Mouse (Mus musculus): ENCODE data around the gene Ip6k1. TPM values are rescaled to one million over a fixed set of nuclear protein-coding genes. Genes with fewer than 3 reads are reported as not detected.
A peak's percentile ranks its signal among the peaks of the same experiment; 100 is the strongest.

Ip6k1 gene
- polyA plus RNA-seq, 1 experiment: 30.8 TPM

DNA sequence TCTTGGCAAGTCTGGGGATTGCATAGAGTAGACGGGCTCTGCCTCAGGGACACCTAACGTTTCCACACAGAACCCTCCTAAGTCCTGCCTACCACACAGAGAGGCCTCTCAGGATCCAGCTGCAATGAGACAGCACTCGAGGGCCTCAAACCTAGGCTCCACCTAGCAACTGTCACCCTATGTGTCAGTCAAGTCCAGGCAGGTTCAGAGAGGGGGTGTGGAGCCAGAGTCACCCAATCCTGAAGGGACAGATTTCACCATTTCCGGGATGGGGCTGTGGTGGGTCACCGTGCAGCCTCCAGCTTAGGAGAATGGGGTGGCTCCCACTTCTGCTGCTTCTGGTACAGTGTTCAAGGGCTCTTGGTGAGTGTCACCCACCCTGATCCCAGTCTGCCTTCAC lies 77.9 kb downstream of the Ip6k1 start, which contains the start of gene Mst1:
Gene Mst1 (plus strand): TSS at position 269 of the 400 bp plus-strand sequence.
- peak within 1 kb of the TSS; percentile 61 for H3K4me3 ChIP-seq (ENCODE audit: insufficient read depth, poor library complexity, severe bottlenecking)
- H3K36me3 ChIP-seq (ENCODE audit: control insufficient read depth, insufficient read depth): peaks cover 6% of the 10 kb centered on the region
- no peaks in the 10 kb centered on the region for H3K79me3 ChIP-seq (ENCODE audit: low read depth)
- H3K79me2 ChIP-seq (ENCODE audit: control insufficient read depth, insufficient read depth): peaks cover 8% of the 10 kb centered on the region
- peak within 1 kb of the TSS; percentile 31 for H3ac ChIP-seq (ENCODE audit: control insufficient read depth, insufficient read length, low read depth)
- TF ChIP-seq USF1 (IDR thresholded peaks at IDR 0.05; ENCODE audit: low read depth) (no peak), MYOG (IDR thresholded peaks at IDR 0.05; ENCODE audit: control insufficient read depth, extremely low read depth, insufficient read length) (no peak), MAX (IDR thresholded peaks at IDR 0.05) (no peak), CTCF (IDR thresholded peaks at IDR 0.05; ENCODE audit: control insufficient read depth, insufficient read depth, insufficient read length) (no peak), MYOD1 (IDR thresholded peaks at IDR 0.05; ENCODE audit: control insufficient read depth, insufficient read length, low read depth) (no peak), CEBPB (IDR thresholded peaks at IDR 0.05; ENCODE audit: low read depth) (no peak), FOSL1 (IDR thresholded peaks at IDR 0.05; ENCODE audit: insufficient read depth, low read length, poor library complexity, severe bottlenecking) (no peak)
- H3K27me3 ChIP-seq (ENCODE audit: control insufficient read depth, insufficient read depth, insufficient read length): no peaks in the 10 kb centered on the region

DNA sequence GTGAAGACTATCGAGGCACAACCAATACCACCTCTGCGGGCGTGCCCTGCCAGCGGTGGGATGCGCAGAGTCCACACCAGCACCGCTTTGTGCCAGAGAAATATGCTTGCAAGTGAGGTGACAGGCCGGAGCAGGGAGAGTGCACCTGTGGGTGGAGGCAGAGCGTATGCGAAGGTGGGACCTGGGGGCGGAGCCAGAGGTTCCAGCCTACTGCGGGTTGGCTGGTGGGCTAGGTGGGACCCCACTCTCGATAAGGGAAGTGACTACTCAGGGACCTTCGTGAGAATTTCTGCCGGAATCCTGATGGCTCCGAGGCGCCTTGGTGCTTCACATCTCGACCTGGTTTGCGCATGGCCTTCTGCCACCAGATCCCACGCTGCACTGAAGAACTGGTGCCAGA lies 80.2 kb downstream of the Ip6k1 start:
- no peaks in the 10 kb centered on the region for H3K79me3 ChIP-seq (ENCODE audit: low read depth)

GRCm38 (mm10) chr9:108082988-108083431 lies 80.7 kb downstream of the Ip6k1 start, which contains the start of gene Rnf123:
Gene Rnf123, minus strand, starts transcription at chr9:108083346.
- TF ChIP-seq MYOD1 (IDR thresholded peaks at IDR 0.05; ENCODE audit: control insufficient read depth, insufficient read length, low read depth) (no peak), USF1 (IDR thresholded peaks at IDR 0.05; ENCODE audit: low read depth) (no peak), MYOG (IDR thresholded peaks at IDR 0.05; ENCODE audit: control insufficient read depth, extremely low read depth, insufficient read length) (no peak), MAX (IDR thresholded peaks at IDR 0.05) (no peak), FOSL1 (IDR thresholded peaks at IDR 0.05; ENCODE audit: insufficient read depth, low read length, poor library complexity, severe bottlenecking) (no peak), CEBPB (IDR thresholded peaks at IDR 0.05; ENCODE audit: low read depth) (no peak), CTCF (IDR thresholded peaks at IDR 0.05; ENCODE audit: control insufficient read depth, insufficient read depth, insufficient read length) (no peak)
- Histone ChIP-seq H3K4me3 (ENCODE audit: insufficient read depth, poor library complexity, severe bottlenecking) (no peak within 1 kb of the TSS), H3K79me2 (ENCODE audit: control insufficient read depth, insufficient read depth) (peaks cover 8% of the 10 kb centered on the region), H3ac (ENCODE audit: control insufficient read depth, insufficient read length, low read depth) (no peak within 1 kb of the TSS), H3K27me3 (ENCODE audit: control insufficient read depth, insufficient read depth, insufficient read length) (no peaks in the 10 kb centered on the region), H3K36me3 (ENCODE audit: control insufficient read depth, insufficient read depth) (peaks cover 18% of the 10 kb centered on the region), H3K79me3 (ENCODE audit: low read depth) (no peaks in the 10 kb centered on the region)

More for the DNA sequence above, 80.2 kb downstream of the Ip6k1 start:
- no peak overlapping the region for H3K4me3 ChIP-seq (ENCODE audit: insufficient read depth, poor library complexity, severe bottlenecking)
- peaks cover 8% of the 10 kb centered on the region for H3K79me2 ChIP-seq (ENCODE audit: control insufficient read depth, insufficient read depth)
- TF ChIP-seq FOSL1 (IDR thresholded peaks at IDR 0.05; ENCODE audit: insufficient read depth, low read length, poor library complexity, severe bottlenecking) (no peak), MYOG (IDR thresholded peaks at IDR 0.05; ENCODE audit: control insufficient read depth, extremely low read depth, insufficient read length) (no peak), USF1 (IDR thresholded peaks at IDR 0.05; ENCODE audit: low read depth) (no peak), MAX (IDR thresholded peaks at IDR 0.05) (no peak), CEBPB (IDR thresholded peaks at IDR 0.05; ENCODE audit: low read depth) (no peak), CTCF (IDR thresholded peaks at IDR 0.05; ENCODE audit: control insufficient read depth, insufficient read depth, insufficient read length) (no peak), MYOD1 (IDR thresholded peaks at IDR 0.05; ENCODE audit: control insufficient read depth, insufficient read length, low read depth) (no peak)
- peaks cover 13% of the 10 kb centered on the region for H3K36me3 ChIP-seq (ENCODE audit: control insufficient read depth, insufficient read depth)
- no peak overlapping the region for H3ac ChIP-seq (ENCODE audit: control insufficient read depth, insufficient read length, low read depth)
- no peaks in the 10 kb centered on the region for H3K27me3 ChIP-seq (ENCODE audit: control insufficient read depth, insufficient read depth, insufficient read length)

- Histone ChIP-seq H3ac (ENCODE audit: control insufficient read depth, insufficient read length, low read depth) (no peak overlapping the region), H3K79me3 (ENCODE audit: low read depth) (no peaks in the 10 kb centered on the region), H3K27me3 (ENCODE audit: control insufficient read depth, insufficient read depth, insufficient read length) (no peaks in the 10 kb centered on the region), H3K79me2 (ENCODE audit: control insufficient read depth, insufficient read depth) (peaks cover 5% of the 10 kb centered on the region), H3K36me3 (ENCODE audit: control insufficient read depth, insufficient read depth) (peaks cover 23% of the 10 kb centered on the region), H3K4me3 (ENCODE audit: insufficient read depth, poor library complexity, severe bottlenecking) (no peak overlapping the region)
- TF ChIP-seq USF1 (IDR thresholded peaks at IDR 0.05; ENCODE audit: low read depth) (no peak), MAX (IDR thresholded peaks at IDR 0.05) (no peak), CEBPB (IDR thresholded peaks at IDR 0.05; ENCODE audit: low read depth) (no peak), MYOD1 (IDR thresholded peaks at IDR 0.05; ENCODE audit: control insufficient read depth, insufficient read length, low read depth) (no peak), CTCF (IDR thresholded peaks at IDR 0.05; ENCODE audit: control insufficient read depth, insufficient read depth, insufficient read length) (no peak), MYOG (IDR thresholded peaks at IDR 0.05; ENCODE audit: control insufficient read depth, extremely low read depth, insufficient read length) (no peak), FOSL1 (IDR thresholded peaks at IDR 0.05; ENCODE audit: insufficient read depth, low read length, poor library complexity, severe bottlenecking) (no peak)
These were observed 81.3 kb downstream of the Ip6k1 start for GRCm38 (mm10) chr9:108083561-108083960.

GRCm38 (mm10) chr9:108085261-108085660 lies 83.0 kb downstream of the Ip6k1 start:
- peaks cover 28% of the 10 kb centered on the region for H3K36me3 ChIP-seq (ENCODE audit: control insufficient read depth, insufficient read depth)
- no peak overlapping the region for H3K4me3 ChIP-seq (ENCODE audit: insufficient read depth, poor library complexity, severe bottlenecking)
- H3K79me3 ChIP-seq (ENCODE audit: low read depth): no peaks in the 10 kb centered on the region
- no peak for TF ChIP-seq MYOG (IDR thresholded peaks at IDR 0.05; ENCODE audit: control insufficient read depth, extremely low read depth, insufficient read length)
- no peak for TF ChIP-seq MYOD1 (IDR thresholded peaks at IDR 0.05; ENCODE audit: control insufficient read depth, insufficient read length, low read depth)
- TF ChIP-seq MAX (IDR thresholded peaks at IDR 0.05): no peak
- no peak for TF ChIP-seq USF1 (IDR thresholded peaks at IDR 0.05; ENCODE audit: low read depth)
- no peak for TF ChIP-seq CTCF (IDR thresholded peaks at IDR 0.05; ENCODE audit: control insufficient read depth, insufficient read depth, insufficient read length)
- no peaks in the 10 kb centered on the region for H3K27me3 ChIP-seq (ENCODE audit: control insufficient read depth, insufficient read depth, insufficient read length)
- H3K79me2 ChIP-seq (ENCODE audit: control insufficient read depth, insufficient read depth): no peaks in the 10 kb centered on the region
- no peak overlapping the region for H3ac ChIP-seq (ENCODE audit: control insufficient read depth, insufficient read length, low read depth)

Measured in C2C12 (cell line).